Mouse (Mus musculus): Measurements from ENCODE around the gene Exoc3l4.
A peak's percentile ranks its signal among the peaks of the same experiment; 100 is the strongest.

The Exoc3l4 gene

DNA sequence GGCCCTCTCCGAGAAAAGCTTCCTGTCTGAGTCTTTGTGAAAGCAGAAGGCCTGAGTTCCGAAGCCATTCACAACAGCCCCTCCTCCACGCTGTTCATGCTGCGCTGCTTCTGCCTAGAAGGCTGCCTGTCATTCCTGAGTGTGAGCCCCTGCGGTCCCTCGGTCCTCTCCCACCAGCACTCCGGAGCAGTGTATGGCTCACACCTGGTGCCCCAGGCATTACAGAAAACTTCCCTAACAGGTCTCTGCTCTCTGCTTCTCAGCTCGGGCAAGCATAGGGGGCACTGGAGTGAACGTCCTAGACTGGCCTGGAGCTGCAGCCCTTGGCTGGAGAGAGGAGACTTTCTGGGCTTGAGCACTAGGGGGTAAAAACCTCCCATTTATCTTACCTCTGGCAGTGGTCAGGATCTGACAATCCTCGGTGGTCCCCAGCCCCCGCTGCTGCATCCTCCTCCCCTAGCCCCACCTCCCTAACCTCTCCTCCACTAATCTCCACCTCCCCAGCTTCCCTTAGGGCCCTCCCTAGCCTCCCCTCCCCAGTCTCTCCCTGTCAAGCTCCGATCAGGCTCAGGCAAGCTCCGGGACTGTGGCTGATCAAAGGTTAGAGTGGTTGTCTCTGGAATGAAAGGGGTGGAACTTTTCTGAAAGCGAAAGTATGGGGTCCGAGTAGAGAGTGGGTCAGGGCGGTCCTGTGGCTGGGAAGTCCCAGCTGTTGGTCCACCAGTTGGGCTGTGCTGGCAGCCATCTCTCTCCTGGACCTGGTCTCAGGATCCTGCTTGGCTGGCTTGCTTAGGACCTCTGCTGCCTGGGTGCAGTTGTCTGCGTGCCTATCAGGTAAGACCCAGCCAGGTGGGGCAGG is at the start of gene Exoc3l4:
Exoc3l4 (plus strand) TSS at position 97 of the 859 bp plus-strand sequence.
- DNase-seq (ENCODE audit: low read depth, low spot score) = no peak

DNA sequence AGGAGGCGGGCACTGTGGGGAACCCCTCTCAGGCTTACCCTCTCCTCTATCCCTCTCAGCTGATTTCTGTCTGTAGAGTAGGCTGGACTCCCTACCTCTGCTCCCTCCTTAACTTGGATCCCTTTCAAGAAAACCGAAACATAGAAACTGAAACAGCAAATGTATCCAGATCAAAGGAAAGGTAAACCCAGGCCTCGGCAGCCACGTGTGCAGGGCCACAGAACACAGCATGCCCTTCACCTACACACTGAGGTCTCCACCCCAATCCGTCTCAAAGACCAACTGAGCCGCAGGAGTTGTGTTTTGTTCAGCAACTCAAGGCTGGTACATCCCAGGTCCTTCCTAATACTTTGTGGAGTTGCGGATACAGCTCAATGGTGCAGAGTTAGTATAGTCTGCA is 49.8 kb upstream of the Exoc3l4 start:
- DNase-seq (ENCODE audit: low read depth, low spot score) = no peak

DNA sequence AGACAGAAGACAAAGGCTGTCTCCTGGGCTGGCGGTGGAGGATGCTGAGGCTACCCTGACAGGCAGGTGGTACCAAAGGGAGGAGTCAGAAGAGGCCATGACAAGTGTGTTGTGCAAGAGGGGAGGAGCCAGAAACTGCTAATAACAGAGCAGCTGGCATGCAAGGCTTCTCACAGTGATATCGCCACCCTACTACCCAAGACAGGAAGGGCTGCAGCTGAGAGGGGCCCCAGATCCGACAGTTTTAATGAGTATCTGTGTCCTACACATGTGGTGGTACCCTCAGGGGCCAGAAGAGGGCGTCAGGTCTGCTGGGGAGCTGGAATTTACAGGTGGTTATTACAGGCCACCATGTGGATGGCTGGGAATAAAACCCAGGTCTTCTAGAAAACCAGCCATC is 46.6 kb upstream of the Exoc3l4 start:
- no peak for DNase-seq (ENCODE audit: low read depth, low spot score)

DNA sequence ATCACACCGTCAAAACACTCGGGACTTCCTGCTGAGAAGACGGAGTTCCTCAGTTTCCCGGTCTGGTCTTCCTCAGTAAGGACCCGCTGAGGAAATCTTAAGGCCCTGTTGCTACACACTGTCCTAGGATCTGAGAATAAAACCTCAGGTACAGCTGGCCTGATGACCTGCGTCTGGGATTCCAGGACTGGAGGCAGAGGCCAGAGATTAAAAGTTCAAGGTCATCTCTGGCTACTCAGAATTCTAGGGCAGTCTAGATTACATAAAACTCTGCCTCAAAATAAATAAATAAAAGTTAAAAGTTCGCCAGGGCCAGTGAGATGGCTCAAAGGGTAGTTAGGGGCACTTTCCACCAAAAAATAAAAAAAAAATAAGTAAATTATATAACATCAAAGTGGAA is 44.9 kb upstream of the Exoc3l4 start:
- DNase-seq (ENCODE audit: low read depth, low spot score) = no peak

DNA sequence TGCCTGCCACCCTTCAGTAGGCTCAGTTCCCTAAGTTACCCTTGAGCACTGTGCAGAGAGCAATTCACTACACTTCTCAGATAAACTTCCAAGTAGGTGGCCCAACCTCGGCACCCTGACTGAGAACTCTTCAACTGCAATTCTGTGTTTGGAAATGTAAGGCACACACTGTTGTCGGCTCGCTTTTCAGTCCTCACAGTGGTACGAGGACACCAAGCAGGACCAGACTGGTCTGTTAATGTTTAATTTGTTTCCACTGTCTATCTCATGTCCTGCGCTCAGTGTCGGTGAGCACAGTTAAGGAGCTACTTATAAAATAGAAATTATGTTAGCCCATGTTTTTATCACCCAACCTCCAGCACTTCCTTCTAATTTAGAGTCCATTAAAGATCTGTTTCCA is 43.4 kb upstream of the Exoc3l4 start:
- no peak for DNase-seq (ENCODE audit: low read depth, low spot score)

DNA sequence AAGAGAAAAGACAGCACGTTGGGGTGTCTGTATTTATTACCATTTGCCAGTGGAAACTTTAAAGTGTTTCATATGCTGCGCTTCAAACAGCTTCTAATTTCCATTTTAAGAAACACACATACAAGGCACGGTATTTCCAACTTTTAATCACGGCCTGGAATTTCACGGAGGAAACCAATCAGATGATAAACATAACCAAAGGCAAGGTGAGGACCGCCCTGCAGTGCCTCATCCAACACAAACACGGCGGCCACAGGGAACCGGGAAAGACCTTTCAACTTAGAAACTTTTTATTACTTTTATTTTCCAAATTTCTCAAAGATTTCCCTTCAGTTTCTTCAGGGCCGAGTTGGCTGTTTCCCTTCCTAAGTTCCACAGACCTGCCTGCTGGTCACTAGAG is 42.1 kb upstream of the Exoc3l4 start:
- no peak for DNase-seq (ENCODE audit: low read depth, low spot score)

DNA sequence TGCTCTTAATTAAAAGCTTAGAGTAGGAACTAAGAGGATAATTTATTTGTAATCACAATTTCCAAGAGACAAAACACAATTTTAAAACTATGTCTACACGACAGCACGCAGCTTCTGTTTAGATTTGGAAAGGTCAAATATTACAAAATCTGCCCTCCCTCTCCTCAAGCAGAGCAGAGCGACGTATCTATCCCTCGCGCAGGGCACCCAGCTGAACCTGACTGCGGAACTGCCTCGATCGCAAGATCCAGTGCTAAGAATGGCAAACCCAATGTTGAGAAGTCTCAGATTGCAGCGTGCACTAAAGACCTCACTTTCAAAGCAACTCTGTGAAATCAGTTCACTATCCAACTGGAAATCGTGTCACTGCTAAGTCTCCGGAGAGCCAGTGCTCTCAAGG is 41.3 kb upstream of the Exoc3l4 start:
- no peak for DNase-seq (ENCODE audit: low read depth, low spot score)

DNA sequence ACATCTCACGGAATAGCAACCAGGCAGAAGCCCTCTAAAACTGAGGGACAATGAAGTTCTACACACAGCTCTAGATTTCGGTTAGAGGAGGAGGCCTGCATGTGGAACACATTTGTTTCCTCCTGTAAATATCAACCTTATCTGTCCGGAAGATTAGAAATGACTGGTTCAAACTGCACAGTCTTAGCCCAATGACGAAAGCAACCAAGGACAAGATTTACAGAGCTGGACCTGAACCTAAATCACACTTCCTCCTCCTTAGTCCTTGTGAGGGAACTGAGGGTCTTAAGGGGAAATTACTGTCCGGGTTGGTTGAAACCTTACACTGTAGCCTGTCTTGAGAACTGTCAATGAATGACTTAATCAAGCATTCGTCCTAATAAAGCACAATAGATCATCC is 40.8 kb upstream of the Exoc3l4 start:
- DNase-seq (ENCODE audit: low read depth, low spot score) = no peak

DNA sequence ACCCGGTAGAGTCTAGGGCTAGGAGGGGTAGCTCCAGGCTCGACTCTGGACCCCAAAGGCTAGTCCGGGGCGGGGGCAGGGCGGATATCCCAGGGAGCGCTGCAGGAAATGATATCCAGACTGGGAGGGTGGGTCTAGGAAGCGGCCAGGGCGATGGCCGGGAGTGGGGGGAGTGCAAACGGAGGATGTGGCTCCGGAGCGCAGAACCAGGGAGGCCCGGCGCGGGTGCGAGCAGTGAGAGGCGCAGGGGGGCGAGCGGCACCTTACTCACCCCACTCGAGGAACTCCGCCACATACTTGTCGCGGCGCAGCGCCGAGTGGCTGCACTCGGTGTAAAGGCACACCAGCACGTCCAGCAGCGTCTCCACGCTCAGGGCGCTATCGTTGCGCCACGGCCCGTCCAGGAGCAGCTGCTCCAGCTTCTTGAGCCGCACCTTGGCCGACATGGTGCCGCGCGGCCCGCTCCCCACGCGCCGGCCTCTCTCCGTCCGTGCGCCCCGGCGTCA is 39.9 kb upstream of the Exoc3l4 start:
- no peak for DNase-seq (ENCODE audit: low read depth, low spot score)

DNA sequence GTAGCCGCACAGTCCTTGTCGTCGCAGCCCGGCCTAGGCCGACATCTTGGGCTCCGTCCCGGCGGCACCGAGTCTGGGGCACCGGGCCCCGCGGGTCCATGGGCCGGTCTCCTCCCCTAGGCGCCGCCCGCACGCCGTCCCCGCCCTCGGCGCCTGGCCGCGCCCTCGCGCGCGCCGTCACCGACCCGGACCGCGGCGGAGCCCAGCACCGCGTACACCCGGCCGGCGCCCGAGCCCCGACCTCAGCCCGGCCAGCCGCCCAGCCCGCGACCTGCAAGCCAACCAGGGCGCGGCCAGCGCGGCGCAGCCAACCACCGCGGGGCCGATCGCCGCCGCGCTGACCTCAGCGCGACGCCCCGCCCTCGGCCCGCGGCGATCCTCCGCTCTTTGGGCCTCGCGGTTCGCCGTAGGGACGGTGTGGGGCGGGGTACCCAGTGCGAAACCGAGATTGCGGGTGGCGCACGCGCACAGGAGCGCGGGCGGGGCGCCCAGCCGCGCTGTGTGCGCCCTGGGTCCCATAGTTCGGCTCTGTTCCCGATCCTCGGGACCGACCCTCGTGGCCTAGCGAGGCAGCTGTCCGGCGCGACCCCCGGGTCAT is 39.3 kb upstream of the Exoc3l4 start, which contains the start of gene Cdc42bpb:
Cdc42bpb (minus strand) TSS at position 343 of the 598 bp plus-strand sequence.
- DNase-seq (ENCODE audit: low read depth, low spot score) = peak; percentile 87

DNA sequence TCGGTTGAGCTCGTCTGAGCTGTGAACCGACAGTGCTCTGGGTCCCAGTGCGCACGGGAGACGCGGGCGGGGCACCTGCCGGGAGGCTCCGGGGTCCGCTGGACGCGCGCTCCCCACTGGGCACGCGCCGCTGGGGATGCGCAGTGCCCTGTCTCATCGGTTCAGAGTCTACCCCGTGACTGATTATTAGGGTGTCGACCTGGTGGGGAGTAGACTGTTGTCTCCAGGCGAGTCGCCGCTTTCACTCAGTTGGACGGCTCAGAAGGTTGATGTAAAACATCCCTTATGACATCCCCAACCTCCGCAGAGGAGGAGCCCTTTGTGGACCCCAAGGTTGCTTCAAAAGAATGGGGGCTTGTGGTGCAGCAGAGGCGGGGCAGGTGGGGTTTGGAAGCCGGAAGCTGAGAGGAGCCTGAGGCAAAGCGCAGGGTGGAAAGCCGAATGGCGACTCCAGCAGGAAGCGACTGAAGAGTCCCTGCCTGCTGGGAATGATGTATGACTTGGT is 38.8 kb upstream of the Exoc3l4 start:
- DNase-seq (ENCODE audit: low read depth, low spot score) = peak; percentile 32

DNA sequence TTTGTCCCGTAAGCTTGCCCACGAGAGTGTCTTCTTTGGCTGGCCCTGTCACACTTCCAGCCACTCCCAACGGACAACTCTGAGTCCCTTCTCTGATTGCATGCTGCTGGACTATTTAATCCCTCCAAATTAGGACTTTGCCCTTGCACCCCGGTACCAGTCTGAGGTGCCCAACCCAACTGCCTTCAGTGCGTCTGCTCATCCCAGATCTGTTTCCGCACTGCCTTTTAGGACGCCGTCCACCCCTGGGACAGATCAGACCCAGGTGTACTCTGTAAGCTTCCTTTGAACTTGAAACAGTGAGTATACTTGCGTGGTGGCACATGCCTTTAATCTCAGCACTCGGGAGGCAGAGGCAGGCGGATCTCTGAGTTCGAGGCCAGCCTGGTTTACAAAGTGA is 38.0 kb upstream of the Exoc3l4 start:
- DNase-seq (ENCODE audit: low read depth, low spot score) = no peak

DNA sequence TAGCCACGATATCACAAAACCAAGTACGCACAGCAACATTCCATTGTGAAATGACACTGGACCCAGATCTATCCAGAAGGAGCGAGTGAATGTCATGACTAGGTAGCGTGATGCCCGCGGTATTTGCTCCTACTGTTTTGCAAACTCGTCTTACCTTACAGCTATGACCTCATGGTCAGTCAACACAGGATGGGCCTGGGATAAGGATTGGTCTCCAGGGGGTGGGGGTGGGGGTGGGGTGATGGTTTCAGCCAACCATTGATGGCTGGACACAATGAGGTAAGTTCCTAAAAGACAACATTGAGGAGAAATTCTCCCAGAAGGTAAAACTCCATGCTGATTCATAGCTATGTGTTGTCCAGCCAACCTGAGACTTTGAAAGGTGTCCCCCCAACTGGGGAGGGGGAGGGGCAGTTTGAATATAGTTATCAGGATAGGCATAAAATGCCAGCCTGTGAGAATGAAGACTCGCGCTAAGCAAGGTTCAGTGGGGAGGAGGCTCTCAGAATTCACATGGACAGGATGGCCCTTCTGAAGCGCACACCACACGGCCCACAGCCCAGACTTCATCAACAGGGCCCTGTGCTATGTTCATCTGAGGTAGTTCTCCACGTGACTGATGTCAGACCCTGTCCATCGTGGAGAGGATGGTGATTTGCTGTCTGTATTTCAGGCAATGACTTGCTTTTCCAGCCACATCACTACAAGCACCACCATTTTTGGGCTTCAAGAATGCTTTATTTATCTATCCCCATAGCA is 30.8 kb upstream of the Exoc3l4 start:
- no peak for DNase-seq (ENCODE audit: low read depth, low spot score)

DNA sequence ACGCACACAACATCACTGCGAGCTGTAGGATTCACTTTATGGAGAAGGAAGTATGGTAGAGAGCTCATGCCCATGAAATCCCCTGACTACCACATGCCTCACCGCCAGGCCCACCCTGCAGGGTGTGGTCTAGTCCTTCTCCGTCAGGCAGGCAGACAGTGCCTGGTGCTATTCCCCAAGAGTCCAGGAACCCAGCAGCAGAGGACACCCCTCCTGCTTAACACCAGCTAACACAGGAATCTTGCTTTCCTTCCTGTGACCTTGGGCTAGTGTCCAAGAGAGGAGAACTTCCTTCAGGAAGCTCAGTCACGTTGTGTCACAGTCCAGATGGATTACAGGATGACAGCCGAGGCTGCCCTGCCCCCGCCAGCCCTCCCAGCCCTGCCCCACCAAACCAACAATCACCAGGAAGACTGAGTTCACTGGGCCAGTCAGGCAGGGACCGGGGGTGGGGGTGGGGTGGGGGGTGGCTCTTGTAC is 30.1 kb upstream of the Exoc3l4 start:
- no peak for DNase-seq (ENCODE audit: low read depth, low spot score)

DNA sequence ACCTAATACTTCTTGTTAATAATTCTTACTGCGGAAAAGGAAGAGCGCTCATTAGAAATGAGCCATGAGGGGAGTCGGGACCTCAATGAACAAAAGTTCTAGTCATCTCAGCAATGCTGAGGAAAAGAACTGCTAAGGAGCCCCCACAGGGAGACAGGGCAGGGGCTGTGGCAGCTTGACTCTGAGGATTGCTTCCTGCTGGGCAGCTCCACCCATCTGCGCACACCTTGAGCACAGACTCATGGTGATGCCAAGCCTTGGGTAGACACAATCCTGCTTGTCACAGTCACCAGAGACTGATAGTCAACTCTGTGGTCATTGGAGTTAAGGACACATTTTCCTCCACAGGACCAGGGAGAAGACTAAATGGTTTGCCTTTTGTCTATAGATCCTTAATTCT is 29.7 kb upstream of the Exoc3l4 start:
- DNase-seq (ENCODE audit: low read depth, low spot score) = no peak

DNA sequence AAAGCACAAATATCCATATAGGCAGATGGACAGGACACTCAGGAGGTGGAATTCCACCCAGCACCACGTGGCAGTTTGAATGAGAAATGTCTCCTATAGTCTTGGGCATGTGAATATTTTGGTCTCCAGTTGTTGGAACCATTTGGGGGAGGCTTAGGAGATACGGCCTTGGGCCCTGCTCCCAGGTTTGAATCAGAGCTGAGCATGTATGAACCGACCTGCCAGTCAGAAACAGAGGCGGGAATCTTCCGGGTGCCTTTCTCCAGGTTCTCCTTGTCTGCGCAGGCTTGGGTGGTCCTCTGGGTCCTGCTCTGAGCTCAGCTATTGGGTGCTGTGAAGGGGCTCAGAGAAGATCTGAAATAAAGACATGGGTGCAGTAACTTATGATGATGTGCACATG is 22.8 kb upstream of the Exoc3l4 start:
- DNase-seq (ENCODE audit: low read depth, low spot score) = no peak

DNA sequence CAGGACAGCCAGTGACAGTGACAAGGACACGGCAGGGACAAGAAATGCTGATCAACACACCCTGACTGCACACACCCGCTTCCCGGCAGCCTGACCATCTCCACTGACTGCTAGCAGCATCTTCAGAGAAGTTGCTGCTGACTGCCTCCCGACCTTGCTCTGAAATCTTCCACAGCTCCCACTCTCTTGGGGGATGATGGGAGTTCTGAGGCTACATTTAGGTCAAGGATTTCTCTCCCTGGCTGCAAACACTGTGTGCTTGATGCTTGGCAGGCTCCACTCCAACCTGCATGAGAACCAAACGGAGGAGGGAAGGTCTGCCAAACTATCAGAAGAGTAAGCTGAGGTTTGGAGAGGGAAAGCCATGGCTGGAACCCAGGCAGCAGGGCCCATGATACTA is 19.8 kb upstream of the Exoc3l4 start:
- DNase-seq (ENCODE audit: low read depth, low spot score) = no peak

DNA sequence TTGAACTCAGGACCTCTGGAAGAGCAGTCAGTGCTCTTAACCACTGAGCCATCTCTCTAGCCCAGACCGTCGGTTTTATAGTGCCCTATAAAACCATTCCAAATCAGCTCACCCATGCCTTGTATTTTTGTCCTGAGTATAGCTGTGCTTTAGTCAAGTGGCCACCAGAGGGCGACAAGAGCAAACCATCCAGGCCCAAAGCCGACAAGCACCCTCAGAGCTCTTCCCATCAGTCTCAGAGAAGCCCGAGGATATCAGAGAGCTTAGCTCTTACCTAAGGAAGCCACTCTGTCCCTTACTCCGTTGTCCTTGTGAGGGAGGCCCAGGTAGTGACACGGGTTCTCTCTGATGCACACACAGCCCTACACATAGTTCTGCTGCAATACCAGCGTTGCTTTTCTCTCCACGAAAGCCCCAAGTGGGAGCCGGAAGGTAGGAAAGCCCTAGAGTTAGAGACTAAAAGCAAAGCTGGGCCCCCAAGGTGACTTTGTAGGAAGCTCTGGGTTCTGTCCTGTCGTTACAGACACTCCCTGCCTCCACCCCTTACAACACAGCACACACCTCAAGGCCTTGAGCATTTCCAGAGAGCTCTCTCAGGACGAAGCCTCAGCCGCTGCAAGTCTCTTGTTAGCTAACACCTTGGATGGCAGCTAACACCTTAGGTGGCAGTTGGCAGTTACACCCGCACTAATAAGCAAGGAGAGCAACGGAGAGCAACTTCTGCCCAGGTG is 15.2 kb upstream of the Exoc3l4 start:
- peak; percentile 67 for DNase-seq (ENCODE audit: low read depth, low spot score)

DNA sequence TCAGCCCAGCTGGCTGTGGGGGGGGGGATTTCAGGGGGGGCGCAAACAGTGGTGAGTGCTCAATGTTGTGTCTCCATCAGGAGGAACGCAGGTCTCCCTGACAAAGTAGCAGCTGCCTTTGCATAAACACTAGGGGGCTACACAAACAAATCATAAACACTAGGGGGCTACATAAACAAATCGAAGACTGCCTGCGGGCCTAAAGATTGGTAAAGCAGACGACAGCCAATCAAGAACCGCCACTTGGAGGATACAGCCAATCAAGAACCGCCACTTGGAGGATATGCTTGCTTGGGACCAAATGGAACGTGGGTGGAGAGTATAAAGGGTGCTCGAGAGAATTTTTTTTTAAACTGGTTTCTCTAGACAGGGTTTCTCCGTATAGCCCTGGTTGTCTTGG is 11.9 kb upstream of the Exoc3l4 start:
- no peak for DNase-seq (ENCODE audit: low read depth, low spot score)

DNA sequence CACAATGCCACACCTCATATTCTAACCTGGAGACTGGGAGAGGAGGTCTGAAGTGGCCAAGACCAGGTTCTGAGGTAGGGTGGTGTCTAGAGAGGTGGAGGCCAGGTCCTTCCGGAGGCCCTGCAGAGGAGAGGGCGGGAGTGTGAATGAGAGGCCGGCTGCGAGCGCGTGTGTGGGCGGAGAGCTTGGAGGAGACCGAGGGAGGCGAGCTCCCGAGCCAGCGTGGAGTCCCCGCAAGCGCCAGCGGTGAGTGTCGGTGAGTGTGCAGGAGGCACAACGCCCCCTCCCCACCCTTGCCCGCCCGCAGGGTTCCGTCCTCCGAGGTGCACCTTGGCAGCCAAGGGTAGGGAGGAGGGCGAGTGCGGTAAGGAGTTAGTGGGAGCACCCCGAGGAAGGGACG is 10.2 kb upstream of the Exoc3l4 start, which contains the start of gene Lbhd2:
Lbhd2 (plus strand) TSS at position 188 of the 400 bp plus-strand sequence.
- no peak for DNase-seq (ENCODE audit: low read depth, low spot score)

DNA sequence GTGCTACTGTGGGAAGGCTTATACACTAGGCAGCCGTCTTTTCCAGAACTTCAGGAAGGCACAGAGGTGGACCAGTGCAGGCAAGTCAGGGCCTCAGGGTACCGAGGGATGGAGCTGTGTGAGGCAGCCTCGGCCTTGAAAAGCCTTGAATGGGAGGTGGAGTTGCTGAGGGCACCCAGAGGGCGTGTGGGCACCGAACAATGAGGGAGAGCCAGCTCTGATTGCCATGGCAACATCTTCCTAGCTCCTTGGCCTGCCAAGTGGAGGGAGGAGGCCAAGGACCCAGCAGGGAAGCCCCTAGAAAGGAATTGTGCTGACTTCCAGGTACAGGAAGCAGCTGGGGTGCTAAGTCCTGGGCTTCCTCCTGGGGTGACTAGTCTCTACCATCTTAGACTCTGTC is 7.2 kb upstream of the Exoc3l4 start:
- DNase-seq (ENCODE audit: low read depth, low spot score) = no peak
